Mouse (Mus musculus) CD8-positive naive resting alpha-beta T cell, adult 57 days (primary cell): Measurements from ENCODE around the gene Olfr173. TPM values are rescaled to one million over a fixed set of nuclear protein-coding genes. Genes with fewer than 3 reads are reported as not detected.

Experiments used
- total RNA-seq: library from RNA; stranded (reverse); gene quantifications from one replicate; pipeline ENCODE4 v1.2.4, GENCODE M21; 2023

Gene Olfr173
- total RNA-seq: not detected

DNA sequence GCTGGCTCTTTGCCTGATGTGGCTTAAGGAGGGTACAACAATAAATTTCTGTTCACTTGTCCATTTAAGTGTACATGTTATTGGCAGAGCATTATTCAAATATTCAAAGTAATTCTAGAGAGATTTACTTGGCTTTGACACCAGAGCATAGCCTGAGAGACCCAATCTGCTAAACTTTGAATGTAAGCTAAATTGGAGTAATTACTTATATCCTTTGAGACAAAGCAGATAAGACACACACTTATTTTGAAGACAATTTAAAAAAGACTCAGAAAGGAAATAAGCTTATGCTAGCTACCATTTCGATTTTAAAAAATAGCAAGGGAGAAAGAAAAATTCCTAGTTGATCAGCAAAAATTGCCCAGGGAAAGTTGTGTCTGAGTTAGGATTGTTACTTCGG, at the start of gene Olfr173:
Olfr173 (minus strand) TSS at position 101 of the 400 bp plus-strand sequence.

DNA sequence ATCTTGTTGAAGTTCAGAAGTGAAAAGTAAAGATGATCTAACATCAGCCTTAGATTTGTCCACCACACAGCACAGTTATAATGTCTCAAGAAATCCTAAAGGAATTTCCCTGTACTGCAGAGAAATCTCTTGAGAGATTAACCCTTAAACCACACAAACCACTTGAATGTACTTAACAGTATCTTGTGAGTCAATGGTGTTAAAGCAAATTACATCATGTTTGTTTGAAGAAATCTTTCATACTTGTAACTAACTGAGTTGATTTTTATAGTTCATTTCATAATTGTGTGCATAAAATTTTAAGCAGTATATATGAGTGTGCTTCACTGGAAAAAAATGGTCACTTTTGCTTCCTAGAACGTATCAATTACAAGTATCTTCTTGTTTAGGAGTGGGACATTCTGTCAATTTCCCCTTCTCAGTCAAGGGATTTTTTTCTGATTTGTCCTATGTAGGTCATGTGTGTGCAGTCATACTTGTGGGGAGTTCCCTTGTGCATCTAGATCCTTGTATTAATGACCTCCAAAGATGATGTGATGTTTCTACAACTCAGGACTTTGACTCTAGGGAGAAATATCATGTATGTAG, 26.8 kb upstream of the Olfr173 start, which contains the start of gene Olfr175-ps1:
Olfr175-ps1 (minus strand) TSS at position 51 of the 588 bp plus-strand sequence.

DNA sequence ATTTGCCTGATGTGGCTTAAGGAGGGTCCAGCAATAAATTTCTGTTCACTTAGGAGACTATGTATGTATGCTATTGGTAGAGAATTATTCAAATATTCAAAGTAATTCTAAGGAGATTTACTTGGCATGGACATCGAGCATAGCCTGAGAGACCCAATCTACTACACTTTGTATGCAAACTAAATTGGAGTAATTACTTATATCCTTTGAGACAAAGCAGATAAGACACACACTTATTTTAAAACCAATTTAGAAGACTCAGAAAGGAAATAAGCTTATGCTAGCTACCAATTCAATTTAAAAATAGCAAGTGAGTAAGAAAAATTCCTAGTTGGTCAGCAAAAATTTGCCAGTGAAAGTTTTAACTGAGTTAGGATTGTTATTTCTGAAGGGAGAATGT, 37.0 kb downstream of the Olfr173 start, which contains the start of gene Olfr172:
Olfr172 (minus strand) TSS at position 101 of the 400 bp plus-strand sequence.

Other genes with a start within 250 kb of the Olfr173 start
- not detected for gene Gm813, start 183.3 kb downstream of the Olfr173 start, total RNA-seq
- gene E330017A01Rik, start 161.5 kb downstream of the Olfr173 start, total RNA-seq: not detected
- 8.7 TPM for gene Cpox, start 130.0 kb downstream of the Olfr173 start, total RNA-seq
- gene Gpr15, start 81.2 kb downstream of the Olfr173 start, total RNA-seq: not detected
- 36.2 TPM for gene Cldnd1, start 72.4 kb downstream of the Olfr173 start, total RNA-seq
- gene Olfr172, start 37.1 kb downstream of the Olfr173 start, total RNA-seq: not detected
- gene Olfr175-ps1, start 26.5 kb upstream of the Olfr173 start, total RNA-seq: not detected
- gene Olfr177, start 74.5 kb upstream of the Olfr173 start, total RNA-seq: not detected
- gene Olfr178, start 91.8 kb upstream of the Olfr173 start, total RNA-seq: not detected
- gene Olfr181, start 128.5 kb upstream of the Olfr173 start, total RNA-seq: not detected
- not detected for gene Olfr180, start 129.1 kb upstream of the Olfr173 start, total RNA-seq
- gene Olfr183, start 195.1 kb upstream of the Olfr173 start, total RNA-seq: not detected
- gene Olfr186, start 230.0 kb upstream of the Olfr173 start, total RNA-seq: not detected
- not detected for gene Olfr187, start 239.5 kb upstream of the Olfr173 start, total RNA-seq